ENCODE assay signal across 9 mouse cellular contexts in the genomic region with DNA sequence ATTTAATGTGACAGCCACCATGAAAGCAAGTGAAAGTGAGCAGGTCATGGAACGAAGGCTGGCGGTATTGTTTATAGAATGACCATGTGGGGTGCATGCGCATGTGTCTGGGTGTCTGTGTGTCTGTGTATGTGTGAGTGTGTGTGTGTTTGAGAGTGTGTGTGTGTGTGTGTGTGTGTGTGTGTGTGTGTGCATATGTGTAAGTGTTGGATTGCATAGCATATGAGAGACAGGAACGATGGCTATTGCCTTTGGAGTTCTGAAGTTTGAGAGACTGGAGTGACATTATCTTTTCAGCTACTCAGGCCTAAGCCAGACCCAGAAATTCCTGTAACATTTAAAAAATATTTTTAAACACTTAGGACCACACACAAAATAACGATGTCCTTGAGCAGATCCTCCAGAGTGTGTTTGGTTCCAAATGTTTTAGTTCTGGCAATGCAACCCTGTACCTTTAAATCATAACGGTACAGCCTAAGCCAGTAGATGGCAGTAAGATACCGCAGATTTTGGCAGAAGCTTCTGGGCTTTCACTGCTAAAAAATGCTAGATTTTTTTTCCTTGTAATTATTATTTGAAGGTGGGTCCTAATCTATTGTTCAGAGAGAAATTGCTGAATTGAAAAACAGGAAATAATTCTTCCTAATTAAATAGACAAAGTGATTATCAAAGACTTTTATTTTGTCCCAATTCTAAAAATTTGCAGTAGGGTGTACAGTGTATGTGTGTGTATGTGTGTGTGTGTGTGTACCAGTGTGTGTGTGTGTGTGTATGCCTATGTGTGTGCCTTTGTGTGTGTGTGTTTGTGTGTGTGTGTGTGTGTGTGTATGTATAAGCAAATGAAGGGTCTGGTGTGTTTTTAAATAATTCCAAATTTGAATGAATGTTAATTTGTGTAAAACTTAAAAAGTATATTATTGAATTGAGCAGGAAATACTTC.
DNase-seq lines count a peak whose midpoint lies in the region; ATAC-seq and TF ChIP-seq lines count a peak whose summit lies in the region.
"Had no signal": no experiment of that assay in that cellular context is flagged by ENCODE, and none has a peak within 500 bp of the region (broad histone marks: within the 10 kb centered on the region; RNA-seq: fewer than 3 reads in every experiment).

No protein-coding gene starts in this region.

- TF ChIP-seq EP300 in heart, adult 2 months (IDR thresholded peaks at IDR 0.05; ENCODE audit: insufficient read depth, low read depth, low read length), result no peak
- TF ChIP-seq EP300 in liver, embryonic 14.5 days (IDR thresholded peaks at IDR 0.05; ENCODE audit: low read depth), result no peak

- no peak overlapping the region for H3K27ac ChIP-seq in heart, adult 2 months
- no peak overlapping the region for H3K27ac ChIP-seq in heart, embryonic 11.5 days (ENCODE audit: low read depth, low read length)
- no peak overlapping the region for H3K27ac ChIP-seq in embryonic facial prominence, embryonic 14.5 days (replicated peaks; ENCODE audit: low read depth, low read length)
- H3K27ac ChIP-seq in kidney, embryonic 14.5 days (ENCODE audit: low read depth, low read length), result no peak overlapping the region
- no peak overlapping the region for H3K27ac ChIP-seq in liver, embryonic 14.5 days
- H3K27ac ChIP-seq: neural tube, embryonic 13.5 days had no signal

- ATAC-seq in heart, embryonic 11.5 days (replicated peaks; ENCODE audit: insufficient number of reproducible peaks, low FRiP score, low TSS enrichment), result no peak
- no peak for ATAC-seq in embryonic facial prominence, embryonic 14.5 days (ENCODE audit: low read depth)
- peak; percentile 67; the same call in 1 of the 2 replicates for ATAC-seq in kidney, embryonic 14.5 days (ENCODE audit: low FRiP score, low TSS enrichment)
- ATAC-seq in liver, embryonic 14.5 days (ENCODE audit: insufficient read depth), result no peak

- WGBS in heart, adult 2 months, result 54% methylated on average over 7 of the region's 7 CpGs
- WGBS in heart, embryonic 11.5 days (ENCODE audit: insufficient replicate concordance), result 63% methylated on average over 7 of the region's 7 CpGs
- WGBS in embryonic facial prominence, embryonic 14.5 days, result 52% methylated on average over 7 of the region's 7 CpGs
- 53% methylated on average over 7 of the region's 7 CpGs for WGBS in kidney, embryonic 14.5 days
- 46% methylated on average over 7 of the region's 7 CpGs for WGBS in liver, embryonic 14.5 days (ENCODE audit: insufficient replicate concordance)

- DNase-seq in heart, adult 2 months, result no peak
- peak; percentile 15 for DNase-seq in MN1 (ENCODE audit: low spot score)
- DNase-seq in embryonic facial prominence, embryonic 14.5 days (ENCODE audit: low spot score), result peak; percentile 85
- no peak for DNase-seq in liver, embryonic 14.5 days (ENCODE audit: low read depth in 3 of 3, low spot score in 3 of 3)
- DNase-seq in right cerebral cortex, postnatal 14 days, result peak; percentile 17
- no peak for DNase-seq in urinary bladder, adult 2 months (ENCODE audit: low spot score)

- TF ChIP-seq CTCF in heart, adult 2 months (IDR thresholded peaks at IDR 0.05), result peak; percentile 60
- peak; percentile 7; the same call in 1 of the 2 replicates for TF ChIP-seq CTCF in liver, embryonic 14.5 days (IDR thresholded peaks at IDR 0.05; ENCODE audit: low read depth)

- no peaks in the 10 kb centered on the region for H3K36me3 ChIP-seq in heart, adult 2 months (ENCODE audit: control insufficient read depth, insufficient read depth, low read length)
- H3K36me3 ChIP-seq in heart, embryonic 11.5 days (ENCODE audit: control insufficient read depth, insufficient read depth, low read length), result no peaks in the 10 kb centered on the region
- H3K36me3 ChIP-seq in embryonic facial prominence, embryonic 14.5 days (ENCODE audit: control insufficient read depth, insufficient read depth, low read length), result no peaks in the 10 kb centered on the region
- no peaks in the 10 kb centered on the region for H3K36me3 ChIP-seq in kidney, embryonic 14.5 days (ENCODE audit: control insufficient read depth, insufficient read depth, low read length)
- no peaks in the 10 kb centered on the region for H3K36me3 ChIP-seq in liver, embryonic 14.5 days (replicated peaks; ENCODE audit: control insufficient read depth, insufficient read depth, low read depth)
- H3K36me3 ChIP-seq: neural tube, embryonic 13.5 days had no signal

- H3K79me2 ChIP-seq in heart, adult 2 months (replicated peaks; ENCODE audit: control insufficient read depth, insufficient read depth, low read length), result no peaks in the 10 kb centered on the region

- H3K4me3 ChIP-seq in heart, adult 2 months, result no peak overlapping the region
- no peak overlapping the region for H3K4me3 ChIP-seq in heart, embryonic 11.5 days (ENCODE audit: low read depth, low read length)
- H3K4me3 ChIP-seq in embryonic facial prominence, embryonic 14.5 days (ENCODE audit: low read depth, low read length), result no peak overlapping the region
- H3K4me3 ChIP-seq in kidney, embryonic 14.5 days (ENCODE audit: low read length), result no peak overlapping the region
- no peak overlapping the region for H3K4me3 ChIP-seq in liver, embryonic 14.5 days (ENCODE audit: insufficient read depth in 1 of 2, low read depth in 2 of 2, low read length in 2 of 2)
- H3K4me3 ChIP-seq: neural tube, embryonic 13.5 days had no signal

- intact Hi-C loops in heart, adult 2 months (cut with DNase I), result loop anchor here (10.0 kb wide), 1 partner anchor 1358 kb away; no protein-coding TSS in a partner anchor

- TF ChIP-seq POLR2A in heart, adult 2 months (IDR thresholded peaks at IDR 0.05; ENCODE audit: insufficient read depth, low read depth, low read length), result no peak

- no peak overlapping the region for H3K9ac ChIP-seq in heart, adult 2 months (ENCODE audit: low read depth, low read length)
- H3K9ac ChIP-seq in heart, embryonic 11.5 days (ENCODE audit: low read depth, low read length), result no peak overlapping the region
- no peak overlapping the region for H3K9ac ChIP-seq in embryonic facial prominence, embryonic 14.5 days (ENCODE audit: low read depth, low read length)
- no peak overlapping the region for H3K9ac ChIP-seq in kidney, embryonic 14.5 days (ENCODE audit: low read depth, low read length)
- H3K9ac ChIP-seq in liver, embryonic 14.5 days (replicated peaks), result no peak overlapping the region
- H3K9ac ChIP-seq: neural tube, embryonic 13.5 days had no signal

- H3K27me3 ChIP-seq in heart, adult 2 months (ENCODE audit: control insufficient read depth, insufficient read depth, low read length), result no peaks in the 10 kb centered on the region
- no peaks in the 10 kb centered on the region for H3K27me3 ChIP-seq in heart, embryonic 11.5 days (ENCODE audit: control insufficient read depth, insufficient read depth, low read length)
- peaks cover 5% of the 10 kb centered on the region; the same call in 1 of the 2 replicates for H3K27me3 ChIP-seq in embryonic facial prominence, embryonic 14.5 days (replicated peaks; ENCODE audit: control insufficient read depth, insufficient read depth, low read length)
- no peaks in the 10 kb centered on the region for H3K27me3 ChIP-seq in kidney, embryonic 14.5 days (ENCODE audit: control insufficient read depth, insufficient read depth, low read length)
- no peaks in the 10 kb centered on the region for H3K27me3 ChIP-seq in liver, embryonic 14.5 days (ENCODE audit: control insufficient read depth, insufficient read depth, low read length)
- H3K27me3 ChIP-seq: neural tube, embryonic 13.5 days had no signal

- no peaks in the 10 kb centered on the region for H3K9me3 ChIP-seq in heart, embryonic 11.5 days (replicated peaks; ENCODE audit: control insufficient read depth, low read length)
- H3K9me3 ChIP-seq in embryonic facial prominence, embryonic 14.5 days (ENCODE audit: control insufficient read depth, low read length), result no peaks in the 10 kb centered on the region
- H3K9me3 ChIP-seq in kidney, embryonic 14.5 days (ENCODE audit: control insufficient read depth, low read length), result no peaks in the 10 kb centered on the region
- H3K9me3 ChIP-seq in liver, embryonic 14.5 days (ENCODE audit: control insufficient read depth, low read length), result no peaks in the 10 kb centered on the region
- H3K9me3 ChIP-seq: neural tube, embryonic 13.5 days had no signal

- no peak overlapping the region for H3K4me2 ChIP-seq in heart, embryonic 11.5 days
- no peak overlapping the region for H3K4me2 ChIP-seq in embryonic facial prominence, embryonic 14.5 days (ENCODE audit: low read depth, low read length)
- H3K4me2 ChIP-seq in kidney, embryonic 14.5 days (replicated peaks; ENCODE audit: low read depth, low read length), result no peak overlapping the region
- no peak overlapping the region for H3K4me2 ChIP-seq in liver, embryonic 14.5 days (ENCODE audit: low read depth)
- H3K4me2 ChIP-seq: neural tube, embryonic 13.5 days had no signal

- H3K4me1 ChIP-seq in heart, adult 2 months (ENCODE audit: control insufficient read depth, insufficient read depth, low read length), result no peaks in the 10 kb centered on the region
- H3K4me1 ChIP-seq in heart, embryonic 11.5 days (ENCODE audit: control insufficient read depth, insufficient read depth, low read length), result no peaks in the 10 kb centered on the region
- no peaks in the 10 kb centered on the region for H3K4me1 ChIP-seq in embryonic facial prominence, embryonic 14.5 days (ENCODE audit: control insufficient read depth, insufficient read depth, low read length)
- peaks cover 10% of the 10 kb centered on the region for H3K4me1 ChIP-seq in kidney, embryonic 14.5 days (ENCODE audit: control insufficient read depth, insufficient read depth, low read length)
- no peaks in the 10 kb centered on the region for H3K4me1 ChIP-seq in liver, embryonic 14.5 days (replicated peaks; ENCODE audit: control insufficient read depth in 2 of 2, insufficient read depth in 2 of 2, low read length in 1 of 2)
- H3K4me1 ChIP-seq: neural tube, embryonic 13.5 days had no signal

Comparison
In these comparisons a context has a peak if more than half of its experiments do, and no peak if none do; other contexts are left out.
1. DNase-seq: peak in MN1 (single experiment), embryonic facial prominence, embryonic 14.5 days (single experiment) and right cerebral cortex, postnatal 14 days (single experiment); none in heart, adult 2 months (0 of 2), liver, embryonic 14.5 days (0 of 3) and urinary bladder, adult 2 months (single experiment).